Comparison of ENCODE assay signal across 22 mouse cellular contexts in genomic region chr8:89525041-89525440, GRCm38 (mm10).
"Had no signal": no experiment of that assay in that cellular context is flagged by ENCODE, and none has a peak within 500 bp of the region (broad histone marks: within the 10 kb centered on the region; RNA-seq: fewer than 3 reads in every experiment).

No protein-coding gene starts in this region.

- DNase-seq: kidney, adult 2 months; kidney, postnatal 25 days; layer of hippocampus, adult 9-11 months; lung, embryonic 14.5 days; lung, postnatal 10 days; lung, postnatal 36 days; retina, postnatal 1 day; right cerebral cortex, postnatal 25 days; spleen, adult 18-20 months; thymus, postnatal 25 days had no signal

- H3K4me2 ChIP-seq: limb, embryonic 12.5 days; limb, embryonic 15.5 days; lung, embryonic 14.5 days; midbrain, embryonic 13.5 days; neural tube, embryonic 13.5 days; stomach, embryonic 15.5 days had no signal

- H3K9ac ChIP-seq: limb, embryonic 12.5 days; limb, embryonic 15.5 days; lung, embryonic 14.5 days; midbrain, embryonic 13.5 days; neural tube, embryonic 13.5 days; stomach, embryonic 15.5 days had no signal

- H3K36me3 ChIP-seq: limb, embryonic 12.5 days; limb, embryonic 15.5 days; midbrain, embryonic 10.5 days; midbrain, embryonic 13.5 days; neural tube, embryonic 13.5 days; stomach, embryonic 15.5 days had no signal

- H3K27me3 ChIP-seq: megakaryocyte, embryonic 14.5 days; midbrain, embryonic 13.5 days; neural tube, embryonic 13.5 days; stomach, embryonic 15.5 days had no signal

- H3K4me3 ChIP-seq: layer of hippocampus, adult 2 months; limb, embryonic 12.5 days; limb, embryonic 15.5 days; megakaryocyte, embryonic 14.5 days; midbrain, embryonic 10.5 days; midbrain, embryonic 13.5 days; myocyte; neural tube, embryonic 13.5 days; stomach, embryonic 15.5 days had no signal

- H3K27ac ChIP-seq: kidney, postnatal 0 days; layer of hippocampus, adult 2 months; limb, embryonic 12.5 days; limb, embryonic 15.5 days; midbrain, embryonic 10.5 days; midbrain, embryonic 13.5 days; neural tube, embryonic 13.5 days; stomach, embryonic 15.5 days had no signal

- ATAC-seq: intestine, postnatal 0 days; midbrain, embryonic 13.5 days; midbrain, embryonic 16.5 days had no signal

- H3K9me3 ChIP-seq: limb, embryonic 12.5 days; limb, embryonic 15.5 days; midbrain, embryonic 10.5 days; midbrain, embryonic 13.5 days; neural tube, embryonic 13.5 days; stomach, embryonic 15.5 days had no signal

- H3K4me1 ChIP-seq: limb, embryonic 15.5 days; megakaryocyte, embryonic 14.5 days; midbrain, embryonic 10.5 days; midbrain, embryonic 13.5 days; neural tube, embryonic 13.5 days; stomach, embryonic 15.5 days had no signal
